Mouse (Mus musculus) thymus, adult 18-20 months (tissue): ENCODE results near the gene Rps18.
"Not testable (repeated sequence)": the region's sequence is repeated elsewhere in the genome, so short reads cannot be mapped to it uniquely, and the experiment has no call there.

Experiments
- DNase-seq, 2 experiments: peaks; one replicate each; pipeline ENCODE4 v3.0.0; 2022; ENCODE audit warnings: mixed read lengths in 2 of 2

Rps18 gene

GRCm38 (mm10) chr17:33919351-33920281 lies 36.2 kb downstream of the Rps18 start:
- peak; percentile 64 to 79 for DNase-seq

- DNase-seq = peak in 1 of 2 experiments; percentile 11
Measured at GRCm38 (mm10) chr17:33918293-33919203, 37.3 kb downstream of the Rps18 start.

- DNase-seq = no peak
Measured at GRCm38 (mm10) chr17:33917656-33918292, 38.0 kb downstream of the Rps18 start.

GRCm38 (mm10) chr17:33916847-33917655 lies 38.8 kb downstream of the Rps18 start:
- DNase-seq = no peak

GRCm38 (mm10) chr17:33916294-33916693 lies 39.5 kb downstream of the Rps18 start:
- peak; percentile 52 to 67 for DNase-seq

- peak; percentile 89 to 93 for DNase-seq
Measured at GRCm38 (mm10) chr17:33915671-33916250, 40.0 kb downstream of the Rps18 start, which contains the start of the genes Tapbp and Zbtb22. Tapbp (plus strand) TSS chr17:33915899. Zbtb22 (plus strand) TSS chr17:33915904.

- DNase-seq = no peak
Measured at GRCm38 (mm10) chr17:33914969-33915391, 40.8 kb downstream of the Rps18 start.

- no peak for DNase-seq
Measured at GRCm38 (mm10) chr17:33913905-33914304, 41.9 kb downstream of the Rps18 start.

- DNase-seq = no peak
Measured at GRCm38 (mm10) chr17:33913264-33913663, 42.5 kb downstream of the Rps18 start.

GRCm38 (mm10) chr17:33911813-33912414 lies 43.9 kb downstream of the Rps18 start:
- DNase-seq = no peak

GRCm38 (mm10) chr17:33911052-33911812 lies 44.6 kb downstream of the Rps18 start:
- no peak for DNase-seq

- no peak for DNase-seq
Measured at GRCm38 (mm10) chr17:33910346-33911051, 45.3 kb downstream of the Rps18 start.

- DNase-seq = peak in 1 of 2 experiments; percentile 55
Measured at GRCm38 (mm10) chr17:33909869-33910250, 45.9 kb downstream of the Rps18 start.

GRCm38 (mm10) chr17:33909077-33909868 lies 46.5 kb downstream of the Rps18 start, which contains the start of gene Daxx:
Daxx (plus strand) TSS chr17:33909414.
- peak; percentile 98 for DNase-seq

- peak in 1 of 2 experiments; percentile 49 for DNase-seq
Measured at GRCm38 (mm10) chr17:33908331-33909076, 47.3 kb downstream of the Rps18 start.

- not testable (repeated sequence) for DNase-seq
Measured at GRCm38 (mm10) chr17:33904835-33905234, 51.0 kb downstream of the Rps18 start, which contains the start of gene Platr17. Platr17 (plus strand) TSS chr17:33905135.

GRCm38 (mm10) chr17:33903911-33904651 lies 51.7 kb downstream of the Rps18 start:
- not testable (repeated sequence) for DNase-seq
